Mouse (Mus musculus) hindbrain, embryonic 10.5 days (tissue): ENCODE measurements around the gene Ap1s1. TPM values are rescaled to one million over a fixed set of nuclear protein-coding genes. Genes with fewer than 3 reads are reported as not detected.

Experiments
- DNase-seq: peaks from one replicate; pipeline ENCODE4 v3.0.0-alpha.2; 2017; ENCODE audit warnings: low spot score
- H3K27ac ChIP-seq: fragments of 300-500 bp; sonication (generic); 2 replicates; pipeline ENCODE4 v1.5.1; 2016; ENCODE audit warnings: mild to moderate bottlenecking, moderate library complexity
- H3K27me3 ChIP-seq: fragments of 300-500 bp; sonication (generic); 2 replicates; pipeline ENCODE4 v1.6.1; 2016; ENCODE audit warnings: mild to moderate bottlenecking; ENCODE audit not compliant: poor library complexity, insufficient read depth, severe bottlenecking
- H3K36me3 ChIP-seq: fragments of 300-500 bp; sonication (generic); 2 replicates; pipeline ENCODE4 v1.6.1; 2016; ENCODE audit warnings: mild to moderate bottlenecking, moderate library complexity
- H3K4me1 ChIP-seq: fragments of 300-500 bp; sonication (generic); replicated peaks from 2 replicates; pipeline ENCODE4 v1.6.1; 2016; ENCODE audit warnings: mild to moderate bottlenecking
- H3K4me3 ChIP-seq: fragments of 300-500 bp; sonication (generic); 2 replicates; pipeline ENCODE4 v1.5.1; 2016; ENCODE audit warnings: mild to moderate bottlenecking, moderate library complexity
- H3K9me3 ChIP-seq: fragments of 300-500 bp; sonication (generic); 2 replicates; pipeline ENCODE4 v1.6.1; 2016; ENCODE audit warnings: mild to moderate bottlenecking, moderate library complexity
- WGBS: fragments of 180-500 bp; shearing (Covaris S2); methylation state at CpG from one replicate; pipeline ENCODE4 v1.1.7; 2016; 5-methylcytosine and 5-hydroxymethylcytosine counted together
- polyA plus RNA-seq: library from polyadenylated mRNA; unstranded; fragments of >200 nt; fragmentation: Nextera tagmentation; extraction: Ambion mirVana; gene quantifications from 2 replicates; pipeline ENCODE4 v1.2.1, GENCODE M21; 2016

The Ap1s1 gene
- polyA plus RNA-seq, 1 experiment from 2014 or later, result 232 TPM

GRCm38 (mm10) chr5:137054299-137054698 is 8.4 kb upstream of the Ap1s1 start:
- Histone ChIP-seq H3K27ac (no peak overlapping the region), H3K4me1 (no peaks in the 10 kb centered on the region), H3K9me3 (no peaks in the 10 kb centered on the region), H3K4me3 (no peak overlapping the region), H3K27me3 (no peaks in the 10 kb centered on the region), H3K36me3 (no peaks in the 10 kb centered on the region)
- whole genome bisulfite sequencing, result 91% methylated on average over 7 of the region's 7 CpGs
- no peak for DNase-seq

GRCm38 (mm10) chr5:137051914-137052505 is 6.1 kb upstream of the Ap1s1 start:
- Histone ChIP-seq H3K36me3 (no peaks in the 10 kb centered on the region), H3K27me3 (no peaks in the 10 kb centered on the region), H3K9me3 (no peaks in the 10 kb centered on the region), H3K27ac (no peak overlapping the region), H3K4me1 (no peaks in the 10 kb centered on the region), H3K4me3 (no peak overlapping the region)
- WGBS, result 86% methylated on average over 5 of the region's 5 CpGs
- DNase-seq, result no peak

- Histone ChIP-seq H3K4me3 (no peak overlapping the region), H3K27me3 (no peaks in the 10 kb centered on the region), H3K27ac (no peak overlapping the region), H3K36me3 (no peaks in the 10 kb centered on the region), H3K4me1 (peaks cover 5% of the 10 kb centered on the region; the same call in 1 of the 2 replicates), H3K9me3 (no peaks in the 10 kb centered on the region)
- DNase-seq, result no peak
- 52% methylated on average over 6 of the region's 6 CpGs for WGBS
Observed at GRCm38 (mm10) chr5:137051125-137051524, 5.2 kb upstream of the Ap1s1 start.

GRCm38 (mm10) chr5:137046991-137047390 is 1.1 kb upstream of the Ap1s1 start:
- Histone ChIP-seq H3K27me3 (no peaks in the 10 kb centered on the region), H3K36me3 (peaks cover 10% of the 10 kb centered on the region), H3K9me3 (no peaks in the 10 kb centered on the region), H3K4me1 (peaks cover 22% of the 10 kb centered on the region), H3K27ac (no peak overlapping the region), H3K4me3 (no peak overlapping the region)
- DNase-seq, result no peak

GRCm38 (mm10) chr5:137046324-137046718 is 386 bp upstream of the Ap1s1 start:
- peaks cover 22% of the 10 kb centered on the region for H3K4me1 ChIP-seq
- WGBS, result 30% methylated on average over 5 of the region's 5 CpGs
- H3K27me3 ChIP-seq, result no peaks in the 10 kb centered on the region
- no peaks in the 10 kb centered on the region for H3K9me3 ChIP-seq
- DNase-seq, result no peak
- peak overlapping the region; percentile 83 for H3K4me3 ChIP-seq
- H3K27ac ChIP-seq, result peak overlapping the region; percentile 94
- H3K36me3 ChIP-seq, result peaks cover 16% of the 10 kb centered on the region

- DNase-seq, result no peak
- no peaks in the 10 kb centered on the region for H3K27me3 ChIP-seq
- H3K4me1 ChIP-seq, result peaks cover 22% of the 10 kb centered on the region
- no peaks in the 10 kb centered on the region for H3K9me3 ChIP-seq
- H3K36me3 ChIP-seq, result peaks cover 38% of the 10 kb centered on the region
- WGBS, result 95% methylated on average over 7 of the region's 7 CpGs
- H3K27ac ChIP-seq, result no peak overlapping the region
- H3K4me3 ChIP-seq, result no peak overlapping the region
Observed at GRCm38 (mm10) chr5:137043997-137044396, 1.9 kb downstream of the Ap1s1 start.

- Histone ChIP-seq H3K4me3 (no peak overlapping the region), H3K4me1 (peaks cover 20% of the 10 kb centered on the region), H3K27me3 (no peaks in the 10 kb centered on the region), H3K27ac (no peak overlapping the region), H3K9me3 (no peaks in the 10 kb centered on the region), H3K36me3 (peaks cover 63% of the 10 kb centered on the region)
- 89% methylated on average over 10 of the region's 10 CpGs for WGBS
- no peak for DNase-seq
Observed at GRCm38 (mm10) chr5:137041442-137041841, 4.5 kb downstream of the Ap1s1 start.

- no peak overlapping the region for H3K27ac ChIP-seq
- 95% methylated on average over 10 of the region's 10 CpGs for WGBS
- DNase-seq, result no peak
- H3K4me1 ChIP-seq, result peaks cover under 1% of the 10 kb centered on the region; the same call in 1 of the 2 replicates
- H3K9me3 ChIP-seq, result no peaks in the 10 kb centered on the region
- peaks cover 79% of the 10 kb centered on the region for H3K36me3 ChIP-seq
- no peak overlapping the region for H3K4me3 ChIP-seq
- peaks cover 12% of the 10 kb centered on the region for H3K27me3 ChIP-seq
Observed at GRCm38 (mm10) chr5:137039453-137039852, 6.5 kb downstream of the Ap1s1 start.

- Histone ChIP-seq H3K9me3 (no peaks in the 10 kb centered on the region), H3K4me1 (peaks cover 21% of the 10 kb centered on the region), H3K27me3 (peaks cover 39% of the 10 kb centered on the region), H3K27ac (no peak overlapping the region), H3K4me3 (no peak overlapping the region), H3K36me3 (peaks cover 62% of the 10 kb centered on the region)
- DNase-seq, result no peak
- 87% methylated on average over 13 of the region's 13 CpGs for WGBS
Observed at GRCm38 (mm10) chr5:137036211-137036610, 9.7 kb downstream of the Ap1s1 start.

- no peaks in the 10 kb centered on the region for H3K9me3 ChIP-seq
- DNase-seq, result peak; percentile 92
- H3K27ac ChIP-seq, result peak overlapping the region; percentile 46; the same call in 1 of the 2 replicates
- peaks cover 50% of the 10 kb centered on the region for H3K4me1 ChIP-seq
- H3K4me3 ChIP-seq, result peak overlapping the region; percentile 57
- peaks cover 28% of the 10 kb centered on the region for H3K36me3 ChIP-seq
- H3K27me3 ChIP-seq, result peaks cover 75% of the 10 kb centered on the region
- WGBS, result under 1% methylated on average over 46 of the region's 49 CpGs
Observed at GRCm38 (mm10) chr5:137032641-137033074, 13.3 kb downstream of the Ap1s1 start.

- Histone ChIP-seq H3K36me3 (peaks cover 21% of the 10 kb centered on the region), H3K4me1 (peaks cover 50% of the 10 kb centered on the region), H3K9me3 (no peaks in the 10 kb centered on the region), H3K4me3 (peak overlapping the region; percentile 57), H3K27ac (peak overlapping the region; percentile 46; the same call in 1 of the 2 replicates), H3K27me3 (peaks cover 81% of the 10 kb centered on the region)
- WGBS, result under 1% methylated on average over 33 of the region's 33 CpGs
- DNase-seq, result peak; percentile 50
Observed at GRCm38 (mm10) chr5:137032033-137032421, 13.9 kb downstream of the Ap1s1 start.

GRCm38 (mm10) chr5:137031076-137032032 is 14.6 kb downstream of the Ap1s1 start:
- under 1% methylated on average over 78 of the region's 78 CpGs for WGBS
- Histone ChIP-seq H3K9me3 (no peaks in the 10 kb centered on the region), H3K27ac (peak overlapping the region; percentile 46; the same call in 1 of the 2 replicates), H3K4me1 (peaks cover 50% of the 10 kb centered on the region), H3K36me3 (peaks cover 15% of the 10 kb centered on the region), H3K27me3 (peaks cover 88% of the 10 kb centered on the region), H3K4me3 (peak overlapping the region; percentile 57)
- DNase-seq, result peak; percentile 18

GRCm38 (mm10) chr5:137030416-137030810 is 15.5 kb downstream of the Ap1s1 start:
- Histone ChIP-seq H3K27ac (no peak overlapping the region), H3K9me3 (no peaks in the 10 kb centered on the region), H3K27me3 (peaks cover 94% of the 10 kb centered on the region), H3K4me1 (peaks cover 50% of the 10 kb centered on the region), H3K4me3 (peak overlapping the region; percentile 57), H3K36me3 (peaks cover 5% of the 10 kb centered on the region)
- 10% methylated on average over 22 of the region's 22 CpGs for WGBS
- DNase-seq, result no peak
